Mouse (Mus musculus): ENCODE data around the gene Yipf2. TPM values are rescaled to one million over a fixed set of nuclear protein-coding genes. Genes with fewer than 3 reads are reported as not detected.

Yipf2 gene
- polyA plus RNA-seq, 1 experiment from 2014 or later: 31.3 TPM

MicroRNAs within 50 kb of the gene (microRNA counts, 519-probe panel; counts per million panel counts)
- not detected for microRNA mmu-miR-1946b

Small RNAs within 50 kb of the gene (microRNA-seq; reads per million reads assigned to microRNA genes)
- gene Mir1946b: not detected

Other genes with a start within 250 kb of the Yipf2 start
- gene Ilf3, start 225.0 kb downstream of the Yipf2 start, polyA plus RNA-seq (2015; fragmentation: Nextera tagmentation; extraction: Ambion mirVana): 150 and 154 TPM in 2 replicates
- 55.9 and 57.6 TPM in 2 replicates for gene Qtrt1, start 181.0 kb downstream of the Yipf2 start, polyA plus RNA-seq (2015; fragmentation: Nextera tagmentation; extraction: Ambion mirVana)
- 71.3 and 75.7 TPM in 2 replicates for gene Dnm2, start 167.9 kb downstream of the Yipf2 start, polyA plus RNA-seq (2015; fragmentation: Nextera tagmentation; extraction: Ambion mirVana)
- 85.8 and 90.5 TPM in 2 replicates for gene Tmed1, start 82.6 kb downstream of the Yipf2 start, polyA plus RNA-seq (2015; fragmentation: Nextera tagmentation; extraction: Ambion mirVana)
- gene AB124611, start 66.7 kb downstream of the Yipf2 start, polyA plus RNA-seq (2015; fragmentation: Nextera tagmentation; extraction: Ambion mirVana): 5.3 and 6.0 TPM in 2 replicates
- 40.0 and 51.1 TPM in 2 replicates for gene Carm1, start 45.9 kb downstream of the Yipf2 start, polyA plus RNA-seq (2015; fragmentation: Nextera tagmentation; extraction: Ambion mirVana)
- gene Timm29, start 106 bp downstream of the Yipf2 start, polyA plus RNA-seq (2015; fragmentation: Nextera tagmentation; extraction: Ambion mirVana): 25.4 and 29.9 TPM in 2 replicates
- 68.7 and 74.3 TPM in 2 replicates for gene Smarca4, start 23.3 kb upstream of the Yipf2 start, polyA plus RNA-seq (2015; fragmentation: Nextera tagmentation; extraction: Ambion mirVana)
- 53.8 and 61.0 TPM in 2 replicates for gene Ldlr, start 130.7 kb upstream of the Yipf2 start, polyA plus RNA-seq (2015; fragmentation: Nextera tagmentation; extraction: Ambion mirVana)
- 110 and 119 TPM in 2 replicates for gene Spc24, start 167.5 kb upstream of the Yipf2 start, polyA plus RNA-seq (2015; fragmentation: Nextera tagmentation; extraction: Ambion mirVana)
- gene Kank2, start 205.9 kb upstream of the Yipf2 start, polyA plus RNA-seq (2015; fragmentation: Nextera tagmentation; extraction: Ambion mirVana): 21.1 and 22.7 TPM in 2 replicates
- gene Angptl8, start 242.7 kb upstream of the Yipf2 start, polyA plus RNA-seq (2015; fragmentation: Nextera tagmentation; extraction: Ambion mirVana): 5.9 and 8.1 TPM in 2 replicates

Data from stomach, embryonic 15.5 days (tissue).